Mouse (Mus musculus): Measurements from ENCODE around the gene Vps29. TPM values are rescaled to one million over a fixed set of nuclear protein-coding genes. Genes with fewer than 3 reads are reported as not detected.

Vps29 gene
- polyA plus RNA-seq, 1 experiment from 2014 or later, result 191 TPM

GRCm38 (mm10) chr5:122319474-122320204 is 34.5 kb upstream of the Vps29 start:
- WGBS, result 85% methylated on average over 14 of the region's 14 CpGs
- H3K27me3 ChIP-seq (ENCODE audit: low read depth, poor library complexity, severe bottlenecking), result no peaks in the 10 kb centered on the region
- H3K4me3 ChIP-seq, result no peak overlapping the region
- no peaks in the 10 kb centered on the region for H3K9me3 ChIP-seq (replicated peaks)
- H3K27ac ChIP-seq, result no peak overlapping the region
- no peak for DNase-seq (ENCODE audit: low spot score)
- H3K4me1 ChIP-seq, result no peaks in the 10 kb centered on the region
- H3K36me3 ChIP-seq, result peaks cover 77% of the 10 kb centered on the region

GRCm38 (mm10) chr5:122320205-122320781 is 33.9 kb upstream of the Vps29 start:
- WGBS, result 68% methylated on average over 12 of the region's 12 CpGs
- H3K4me3 ChIP-seq, result no peak overlapping the region
- H3K27me3 ChIP-seq (ENCODE audit: low read depth, poor library complexity, severe bottlenecking), result no peaks in the 10 kb centered on the region
- H3K27ac ChIP-seq, result no peak overlapping the region
- no peaks in the 10 kb centered on the region for H3K4me1 ChIP-seq
- DNase-seq (ENCODE audit: low spot score), result no peak
- no peaks in the 10 kb centered on the region for H3K9me3 ChIP-seq (replicated peaks)
- H3K36me3 ChIP-seq, result peaks cover 77% of the 10 kb centered on the region

GRCm38 (mm10) chr5:122323523-122323922 is 30.6 kb upstream of the Vps29 start:
- peaks cover 75% of the 10 kb centered on the region for H3K36me3 ChIP-seq
- H3K27ac ChIP-seq, result no peak overlapping the region
- H3K4me1 ChIP-seq, result no peaks in the 10 kb centered on the region
- no peak for DNase-seq (ENCODE audit: low spot score)
- WGBS, result 85% methylated on average over 8 of the region's 8 CpGs
- H3K9me3 ChIP-seq (replicated peaks), result no peaks in the 10 kb centered on the region
- H3K27me3 ChIP-seq (ENCODE audit: low read depth, poor library complexity, severe bottlenecking), result no peaks in the 10 kb centered on the region
- H3K4me3 ChIP-seq, result no peak overlapping the region

- H3K36me3 ChIP-seq, result peaks cover 68% of the 10 kb centered on the region
- no peak overlapping the region for H3K27ac ChIP-seq
- WGBS, result 92% methylated on average over 23 of the region's 23 CpGs
- no peak for DNase-seq (ENCODE audit: low spot score)
- no peaks in the 10 kb centered on the region for H3K4me1 ChIP-seq
- no peaks in the 10 kb centered on the region for H3K27me3 ChIP-seq (ENCODE audit: low read depth, poor library complexity, severe bottlenecking)
- no peaks in the 10 kb centered on the region for H3K9me3 ChIP-seq (replicated peaks)
- no peak overlapping the region for H3K4me3 ChIP-seq
Observed at GRCm38 (mm10) chr5:122324608-122325431, 29.3 kb upstream of the Vps29 start.

GRCm38 (mm10) chr5:122325477-122325876 is 28.7 kb upstream of the Vps29 start:
- H3K36me3 ChIP-seq, result peaks cover 62% of the 10 kb centered on the region

GRCm38 (mm10) chr5:122327283-122327682 is 26.9 kb upstream of the Vps29 start:
- DNase-seq (ENCODE audit: low spot score), result no peak
- no peaks in the 10 kb centered on the region for H3K27me3 ChIP-seq (ENCODE audit: low read depth, poor library complexity, severe bottlenecking)
- no peaks in the 10 kb centered on the region for H3K9me3 ChIP-seq (replicated peaks)
- 93% methylated on average over 3 of the region's 3 CpGs for WGBS
- H3K4me3 ChIP-seq, result no peak overlapping the region
- no peak overlapping the region for H3K27ac ChIP-seq
- peaks cover 45% of the 10 kb centered on the region for H3K36me3 ChIP-seq
- H3K4me1 ChIP-seq, result no peaks in the 10 kb centered on the region

More at GRCm38 (mm10) chr5:122325477-122325876, 28.7 kb upstream of the Vps29 start:
- no peak for DNase-seq (ENCODE audit: low spot score)
- H3K4me1 ChIP-seq, result no peaks in the 10 kb centered on the region
- no peak overlapping the region for H3K27ac ChIP-seq
- no peak overlapping the region for H3K4me3 ChIP-seq
- 92% methylated on average over 8 of the region's 8 CpGs for WGBS
- H3K9me3 ChIP-seq (replicated peaks), result no peaks in the 10 kb centered on the region
- no peaks in the 10 kb centered on the region for H3K27me3 ChIP-seq (ENCODE audit: low read depth, poor library complexity, severe bottlenecking)

GRCm38 (mm10) chr5:122330269-122330668 is 23.9 kb upstream of the Vps29 start:
- Histone ChIP-seq H3K27ac (no peak overlapping the region), H3K4me1 (no peaks in the 10 kb centered on the region), H3K9me3 (replicated peaks) (no peaks in the 10 kb centered on the region), H3K36me3 (peaks cover 29% of the 10 kb centered on the region), H3K27me3 (ENCODE audit: low read depth, poor library complexity, severe bottlenecking) (no peaks in the 10 kb centered on the region), H3K4me3 (no peak overlapping the region)
- no peak for DNase-seq (ENCODE audit: low spot score)
- 95% methylated on average over 4 of the region's 4 CpGs for WGBS

- Histone ChIP-seq H3K27me3 (ENCODE audit: low read depth, poor library complexity, severe bottlenecking) (no peaks in the 10 kb centered on the region), H3K4me1 (no peaks in the 10 kb centered on the region), H3K4me3 (no peak overlapping the region), H3K36me3 (no peaks in the 10 kb centered on the region), H3K9me3 (replicated peaks) (no peaks in the 10 kb centered on the region), H3K27ac (no peak overlapping the region)
- WGBS, result 75% methylated on average over 3 of the region's 3 CpGs
- DNase-seq (ENCODE audit: low spot score), result no peak
Observed at GRCm38 (mm10) chr5:122334682-122335081, 19.5 kb upstream of the Vps29 start.

- WGBS, result 95% methylated on average over 7 of the region's 7 CpGs
Observed at GRCm38 (mm10) chr5:122336554-122337294, 17.4 kb upstream of the Vps29 start.

GRCm38 (mm10) chr5:122342874-122343273 is 11.3 kb upstream of the Vps29 start:
- WGBS, result 87% methylated on average over 1 of the region's 1 CpGs
- Histone ChIP-seq H3K9me3 (replicated peaks) (no peaks in the 10 kb centered on the region), H3K4me3 (no peak overlapping the region), H3K27me3 (ENCODE audit: low read depth, poor library complexity, severe bottlenecking) (peaks cover 4% of the 10 kb centered on the region; the same call in 1 of the 2 replicates), H3K27ac (no peak overlapping the region), H3K4me1 (no peaks in the 10 kb centered on the region), H3K36me3 (no peaks in the 10 kb centered on the region)
- DNase-seq (ENCODE audit: low spot score), result no peak

More at GRCm38 (mm10) chr5:122336554-122337294, 17.4 kb upstream of the Vps29 start:
- Histone ChIP-seq H3K27ac (no peak overlapping the region), H3K36me3 (no peaks in the 10 kb centered on the region), H3K4me1 (no peaks in the 10 kb centered on the region), H3K9me3 (replicated peaks) (no peaks in the 10 kb centered on the region), H3K27me3 (ENCODE audit: low read depth, poor library complexity, severe bottlenecking) (no peaks in the 10 kb centered on the region), H3K4me3 (no peak overlapping the region)
- DNase-seq (ENCODE audit: low spot score), result no peak

GRCm38 (mm10) chr5:122343768-122344167 is 10.4 kb upstream of the Vps29 start:
- no peaks in the 10 kb centered on the region for H3K4me1 ChIP-seq
- no peak overlapping the region for H3K27ac ChIP-seq
- WGBS, result 62% methylated on average over 7 of the region's 7 CpGs
- peaks cover 4% of the 10 kb centered on the region; the same call in 1 of the 2 replicates for H3K27me3 ChIP-seq (ENCODE audit: low read depth, poor library complexity, severe bottlenecking)
- no peaks in the 10 kb centered on the region for H3K36me3 ChIP-seq
- H3K4me3 ChIP-seq, result no peak overlapping the region
- DNase-seq (ENCODE audit: low spot score), result no peak
- H3K9me3 ChIP-seq (replicated peaks), result no peaks in the 10 kb centered on the region

- 12% methylated on average over 5 of the region's 5 CpGs for WGBS
- Histone ChIP-seq H3K27ac (no peak overlapping the region), H3K9me3 (replicated peaks) (no peaks in the 10 kb centered on the region)
Observed at GRCm38 (mm10) chr5:122344260-122344659, 9.9 kb upstream of the Vps29 start.

More at GRCm38 (mm10) chr5:122344260-122344659, 9.9 kb upstream of the Vps29 start:
- DNase-seq (ENCODE audit: low spot score), result peak; percentile 87
- Histone ChIP-seq H3K4me3 (no peak overlapping the region), H3K27me3 (ENCODE audit: low read depth, poor library complexity, severe bottlenecking) (peaks cover 4% of the 10 kb centered on the region; the same call in 1 of the 2 replicates), H3K36me3 (no peaks in the 10 kb centered on the region), H3K4me1 (no peaks in the 10 kb centered on the region)

Measured in limb, embryonic 10.5 days (tissue).